Mouse (Mus musculus) lung, adult 2 months (tissue): Measurements from ENCODE around the gene Map3k11. TPM values are rescaled to one million over a fixed set of nuclear protein-coding genes. Genes with fewer than 3 reads are reported as not detected.
"Not testable (repeated sequence)": the region's sequence is repeated elsewhere in the genome, so short reads cannot be mapped to it uniquely, and the experiment has no call there.

Source experiments
- DNase-seq: peaks from one replicate; pipeline ENCODE4 v3.0.0; 2022
- H3K4me1 ChIP-seq: fragments of 200-500 bp; 2 replicates; pipeline ENCODE4 v1.6.1; 2011; ENCODE audit warnings: low read length; ENCODE audit not compliant: control insufficient read depth, insufficient read depth
- H3K4me3 ChIP-seq: fragments of 200-500 bp; replicated peaks from 2 replicates; pipeline ENCODE3; 2011; ENCODE audit warnings: low read depth, mild to moderate bottlenecking, control low read depth, low read length; ENCODE audit errors: extremely low read depth
- CTCF ChIP-seq: fragments of 200-500 bp; IDR thresholded peaks from 2 replicates; pipeline ENCODE4 v1.5.1; 2011; ENCODE audit warnings: mild to moderate bottlenecking, low read length, control low read depth; ENCODE audit not compliant: insufficient read depth
- POLR2A ChIP-seq: fragments of 200-500 bp; IDR thresholded peaks from 2 replicates; pipeline ENCODE4 v1.6.1; 2011; ENCODE audit warnings: low read depth, mild to moderate bottlenecking, control low read depth, low read length, borderline replicate concordance; ENCODE audit errors: extremely low read depth
- WGBS: fragments of 180-500 bp; shearing (Covaris S2); methylation state at CpG from one replicate; pipeline ENCODE4 v1.1.7; 2018; 5-methylcytosine and 5-hydroxymethylcytosine counted together
- polyA plus RNA-seq: library from polyadenylated mRNA; depleted of rRNA; stranded (reverse); fragments of >200 nt; gene quantifications from 2 replicates; pipeline ENCODE4 v1.2.3, GENCODE M21; 2012

Map3k11 gene
- polyA plus RNA-seq, 1 experiment = 141 TPM

- Histone ChIP-seq H3K4me1 (peaks cover 8% of the 10 kb centered on the region), H3K4me3 (no peak overlapping the region)
- DNase-seq = no peak
- no peak for TF ChIP-seq CTCF
- WGBS = 90% methylated on average over 15 of the region's 15 CpGs
Measured at GRCm38 (mm10) chr19:5665465-5665864, 23.1 kb upstream of the Map3k11 start.

DNA sequence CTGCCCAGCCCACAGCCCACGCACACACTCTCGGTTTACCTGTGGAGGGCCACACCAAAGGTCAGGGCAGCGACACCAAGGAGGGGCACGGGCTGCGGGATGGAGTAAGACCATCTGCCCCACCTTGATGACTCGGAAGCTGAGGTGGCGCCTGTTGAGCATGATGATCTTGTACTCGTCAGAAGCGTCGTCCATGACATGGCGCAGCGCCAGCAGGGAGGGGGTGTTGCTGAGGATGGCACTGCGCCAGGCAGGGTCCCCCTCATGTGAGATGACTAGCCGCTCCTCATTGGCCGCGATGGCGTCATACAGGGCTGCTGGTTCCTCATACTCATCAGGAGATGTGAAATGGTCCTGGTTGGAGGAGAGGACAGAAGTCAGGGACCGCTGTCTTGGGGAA lies 22.2 kb upstream of the Map3k11 start:
- Histone ChIP-seq H3K4me1 (peaks cover 7% of the 10 kb centered on the region), H3K4me3 (no peak overlapping the region)
- DNase-seq = no peak
- WGBS = 92% methylated on average over 18 of the region's 18 CpGs
- TF ChIP-seq POLR2A (no peak), CTCF (no peak)

- TF ChIP-seq CTCF (no peak), POLR2A (no peak)
- Histone ChIP-seq H3K4me1 (peaks cover 5% of the 10 kb centered on the region; the same call in 1 of the 2 replicates), H3K4me3 (no peak overlapping the region)
- no peak for DNase-seq
- 84% methylated on average over 4 of the region's 4 CpGs for WGBS
Measured at GRCm38 (mm10) chr19:5668372-5668771, 20.2 kb upstream of the Map3k11 start.

DNA sequence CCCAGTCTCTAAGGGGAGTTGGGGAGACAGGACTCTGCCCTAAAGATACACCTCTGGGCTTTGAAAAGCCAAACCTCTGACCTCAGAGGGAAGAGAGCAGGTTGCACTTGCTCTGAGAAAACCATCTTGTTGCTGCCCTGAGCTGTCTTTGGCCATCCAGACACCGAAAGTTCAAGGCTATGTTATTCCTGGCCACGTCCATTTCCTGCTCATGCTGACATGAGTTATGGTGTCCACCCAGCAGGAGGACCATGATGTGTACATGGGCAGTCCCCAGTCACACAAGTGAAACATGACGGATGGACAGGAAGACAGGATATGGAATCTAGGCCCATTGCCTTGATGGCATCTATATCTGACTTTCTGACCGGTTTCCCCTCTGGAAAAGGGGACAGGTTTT lies 8.1 kb upstream of the Map3k11 start:
- Histone ChIP-seq H3K4me3 (no peak overlapping the region), H3K4me1 (no peaks in the 10 kb centered on the region; the same call in 1 of the 2 replicates)
- TF ChIP-seq POLR2A (no peak), CTCF (no peak)
- no peak for DNase-seq
- 50% methylated on average over 4 of the region's 4 CpGs for WGBS

GRCm38 (mm10) chr19:5684236-5684635 lies 4.3 kb upstream of the Map3k11 start:
- peaks cover 6% of the 10 kb centered on the region; the same call in 1 of the 2 replicates for H3K4me1 ChIP-seq
- WGBS = 92% methylated on average over 12 of the region's 12 CpGs
- DNase-seq = no peak
- TF ChIP-seq CTCF (no peak), POLR2A (no peak)
- H3K4me3 ChIP-seq = no peak overlapping the region

GRCm38 (mm10) chr19:5684985-5685384 lies 3.6 kb upstream of the Map3k11 start:
- Histone ChIP-seq H3K4me1 (peaks cover 6% of the 10 kb centered on the region; the same call in 1 of the 2 replicates), H3K4me3 (no peak overlapping the region)
- WGBS = 91% methylated on average over 13 of the region's 13 CpGs
- no peak for DNase-seq
- TF ChIP-seq CTCF = no peak
- TF ChIP-seq POLR2A = no peak

DNA sequence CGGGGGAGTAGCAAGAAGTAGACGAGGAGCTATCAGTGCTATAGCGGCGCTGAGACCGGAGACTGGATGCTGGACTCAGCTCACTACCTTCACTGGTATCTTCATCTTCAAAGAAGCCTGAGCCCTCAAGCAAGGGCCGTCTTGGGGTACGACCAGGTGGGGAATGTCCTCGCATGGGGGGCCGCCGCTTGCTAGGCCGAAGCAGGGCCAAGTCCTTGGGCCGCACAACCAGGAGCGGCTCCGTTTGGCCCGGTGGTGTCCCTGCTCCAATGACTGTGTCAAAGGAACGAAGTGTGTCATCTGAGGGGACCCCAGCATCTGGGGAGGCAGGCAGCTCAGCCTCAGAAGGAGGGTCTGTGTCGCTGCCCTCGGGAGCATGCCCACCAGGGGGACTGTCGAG lies 3.1 kb upstream of the Map3k11 start:
- DNase-seq = no peak
- TF ChIP-seq POLR2A (no peak), CTCF (no peak)
- 93% methylated on average over 19 of the region's 19 CpGs for WGBS
- Histone ChIP-seq H3K4me3 (no peak overlapping the region), H3K4me1 (peaks cover 6% of the 10 kb centered on the region; the same call in 1 of the 2 replicates)

DNA sequence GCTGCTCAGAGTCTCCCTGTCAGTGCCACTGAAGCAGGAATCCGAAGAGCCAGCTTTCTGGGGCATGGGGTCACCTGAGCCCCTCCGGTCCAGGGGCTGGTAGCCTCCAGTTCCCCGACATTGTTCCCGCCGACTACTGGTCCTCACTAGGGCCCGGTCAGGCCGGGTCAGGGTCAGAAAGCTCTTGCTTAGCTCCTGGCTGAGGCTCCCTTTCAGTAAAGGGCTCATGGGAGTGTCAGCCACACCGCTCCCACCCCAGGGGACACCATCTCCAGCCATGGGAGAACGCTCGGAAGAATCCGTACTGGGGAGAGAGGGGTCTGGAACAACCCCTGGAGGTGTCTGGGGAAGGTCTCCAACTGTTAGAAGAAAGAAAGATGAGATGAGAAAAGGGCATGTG lies 2.7 kb upstream of the Map3k11 start:
- no peak overlapping the region for H3K4me3 ChIP-seq
- no peak for TF ChIP-seq CTCF
- no peak for TF ChIP-seq POLR2A
- peaks cover 9% of the 10 kb centered on the region; the same call in 1 of the 2 replicates for H3K4me1 ChIP-seq
- DNase-seq = no peak
- WGBS = 94% methylated on average over 11 of the region's 11 CpGs

DNA sequence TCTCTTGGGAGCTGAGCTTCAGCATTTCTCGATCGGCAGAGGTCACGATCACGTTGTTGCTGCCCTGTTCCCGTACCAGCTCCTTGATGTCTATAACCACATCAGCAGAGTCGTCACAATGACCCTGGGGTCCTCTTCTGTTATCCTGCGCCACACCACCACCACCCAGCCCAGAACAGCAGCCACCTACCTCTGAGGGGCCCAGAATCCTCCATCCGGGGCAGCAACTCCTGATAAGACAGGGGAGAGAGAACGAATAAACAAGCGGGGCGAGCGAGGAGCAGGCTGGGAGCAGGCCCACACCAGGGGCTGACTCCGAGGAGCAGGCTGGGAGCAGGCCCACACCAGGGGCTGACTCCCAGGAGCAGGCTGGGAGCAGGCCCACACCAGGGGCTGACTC lies 2.1 kb upstream of the Map3k11 start:
- DNase-seq = no peak
- no peak overlapping the region for H3K4me3 ChIP-seq
- peaks cover 11% of the 10 kb centered on the region; the same call in 1 of the 2 replicates for H3K4me1 ChIP-seq
- WGBS = 84% methylated on average over 13 of the region's 13 CpGs
- TF ChIP-seq POLR2A (no peak), CTCF (no peak)

DNA sequence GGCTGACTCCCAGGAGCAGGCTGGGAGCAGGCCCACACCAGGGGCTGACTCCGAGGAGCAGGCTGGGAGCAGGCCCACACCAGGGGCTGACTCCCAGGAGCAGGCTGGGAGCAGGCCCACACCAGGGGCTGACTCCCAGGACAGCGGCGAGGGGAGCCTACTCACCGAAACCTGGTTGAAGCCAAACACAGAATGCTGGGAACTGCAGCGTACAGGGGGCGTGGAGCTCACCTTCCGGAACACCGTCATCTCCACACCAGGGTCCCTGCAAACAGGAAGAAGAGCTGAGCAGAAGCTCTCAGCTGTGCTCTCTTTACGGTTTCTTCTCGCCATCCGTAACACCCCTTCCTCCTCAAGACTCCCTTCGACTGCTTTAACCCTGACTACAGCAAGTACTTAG lies 1.6 kb upstream of the Map3k11 start:
- not testable (repeated sequence) for DNase-seq, H3K4me3 ChIP-seq
- WGBS = 92% methylated on average over 12 of the region's 12 CpGs
- H3K4me1 ChIP-seq = peaks cover 11% of the 10 kb centered on the region; the same call in 1 of the 2 replicates
